Mouse (Mus musculus) hindbrain, postnatal 0 days (tissue): ENCODE results near the gene Kat2a. TPM values are rescaled to one million over a fixed set of nuclear protein-coding genes. Genes with fewer than 3 reads are reported as not detected.

ENCODE experiments used
- ATAC-seq: fragments of 200-750 bp; cut with Nextera tagmentation; 2 replicates; pipeline ENCODE4 v1.8.0; 2017; ENCODE audit warnings: mild to moderate bottlenecking, moderate TSS enrichment, moderate library complexity
- DNase-seq: peaks from one replicate; pipeline ENCODE4 v3.0.0-alpha.2; 2015; ENCODE audit warnings: low spot score
- H3K27ac ChIP-seq: fragments of 300-500 bp; sonication (generic); 2 replicates; pipeline ENCODE4 v1.5.1; 2014; ENCODE audit warnings: mild to moderate bottlenecking
- H3K27me3 ChIP-seq: fragments of 300-500 bp; sonication (generic); 2 replicates; pipeline ENCODE4 v1.6.1; 2014; ENCODE audit warnings: low read length, mixed read lengths; ENCODE audit not compliant: insufficient read depth
- H3K36me3 ChIP-seq: fragments of 300-500 bp; sonication (generic); 2 replicates; pipeline ENCODE4 v1.6.1; 2014; ENCODE audit warnings: low read length, mixed read lengths; ENCODE audit not compliant: insufficient read depth
- H3K4me1 ChIP-seq: fragments of 300-500 bp; sonication (generic); 2 replicates; pipeline ENCODE4 v1.6.1; 2014; ENCODE audit warnings: antibody characterized with exemption, low read length, mixed read lengths; ENCODE audit not compliant: insufficient read depth
- H3K4me2 ChIP-seq: fragments of 300-500 bp; sonication (generic); 2 replicates; pipeline ENCODE4 v1.6.1; 2014; ENCODE audit warnings: low read depth, mild to moderate bottlenecking, low read length, moderate library complexity, mixed read lengths
- H3K4me3 ChIP-seq: fragments of 300-500 bp; sonication (generic); 2 replicates; pipeline ENCODE4 v1.5.1; 2014; ENCODE audit warnings: low read length
- H3K9ac ChIP-seq: fragments of 300-500 bp; sonication (generic); replicated peaks from 2 replicates; pipeline ENCODE4 v1.6.1; 2014; ENCODE audit warnings: mild to moderate bottlenecking, low read length, moderate library complexity, mixed read lengths
- H3K9me3 ChIP-seq: fragments of 300-500 bp; sonication (generic); 2 replicates; pipeline ENCODE4 v1.6.1; 2016; ENCODE audit warnings: low read length, mixed read lengths
- CTCF ChIP-seq: IDR thresholded peaks from 2 replicates; pipeline ENCODE4 v1.5.1; 2016; ENCODE audit warnings: antibody characterized with exemption, control low read depth, low read depth
- WGBS: fragments of 180-500 bp; shearing (Covaris S2); extraction: QIAGEN DNeasy Blood & Tissue Kit; methylation state at CpG from one replicate; pipeline ENCODE4 v1.1.7; 2014; 5-methylcytosine and 5-hydroxymethylcytosine counted together
- polyA plus RNA-seq: library from polyadenylated mRNA; unstranded; fragments of >200 nt; fragmentation: Nextera tagmentation; extraction: Ambion mirVana; gene quantifications from 2 replicates; pipeline ENCODE4 v1.2.1, GENCODE M21; 2015
- total RNA-seq: library from RNA; depleted of rRNA; stranded (reverse); fragments of >200 nt; gene quantifications from 2 replicates; pipeline ENCODE4 v1.2.3, GENCODE M21; 2014; rRNA removed

The Kat2a gene
- 62.6 and 63.3 TPM in 2 replicates for total RNA-seq
- polyA plus RNA-seq = 56.0 and 61.7 TPM in 2 replicates

DNA sequence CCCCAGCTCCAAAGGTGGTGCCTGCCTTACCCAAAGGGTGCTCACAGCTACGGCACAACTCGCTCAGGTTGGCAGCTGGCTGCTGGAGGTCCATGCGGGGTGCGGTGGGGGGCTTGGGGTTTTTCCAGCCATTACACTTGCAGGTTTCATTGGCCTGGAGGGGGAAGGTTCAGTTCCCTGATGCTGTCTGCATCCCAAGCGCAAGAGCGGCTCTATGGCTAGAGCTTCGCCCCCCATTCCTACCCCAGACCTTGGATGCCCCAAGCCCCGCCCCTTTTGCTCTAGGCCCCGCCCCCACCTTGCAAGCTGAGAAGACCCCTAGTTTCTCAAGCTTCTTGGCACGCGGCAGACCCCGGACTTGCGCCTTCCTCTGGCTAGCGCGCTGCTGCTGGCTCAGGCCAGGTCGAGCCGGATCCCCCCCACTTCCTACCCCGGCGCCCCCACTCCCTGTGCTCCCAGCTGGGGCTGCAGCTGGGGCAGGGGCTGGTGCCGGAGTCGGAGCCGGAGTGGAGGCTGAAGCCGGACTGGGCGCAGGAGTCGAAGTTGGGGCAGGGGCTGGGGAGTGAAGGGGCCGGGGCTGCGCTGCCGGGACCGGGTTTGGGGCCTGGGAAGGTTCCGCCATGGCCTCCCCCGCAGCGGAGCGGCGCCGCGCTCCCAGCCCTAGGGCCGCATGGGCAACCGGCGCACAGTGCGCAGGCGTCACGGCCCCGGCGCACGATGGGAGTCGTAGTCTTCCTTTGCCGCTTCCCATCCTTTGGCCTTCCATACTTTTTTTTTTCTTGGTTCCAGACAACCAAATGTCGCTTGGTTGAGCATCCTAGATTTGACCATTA lies at the start of gene Kat2a:
TSS of gene Kat2a (minus strand) at position 683 of the 833 bp plus-strand sequence.
- no peak for TF ChIP-seq CTCF
- Histone ChIP-seq H3K36me3 (peaks cover 43% of the 10 kb centered on the region), H3K4me2 (peak within 1 kb of the TSS; percentile 83), H3K4me3 (peak within 1 kb of the TSS; percentile 99), H3K27me3 (no peaks in the 10 kb centered on the region), H3K4me1 (peaks cover 6% of the 10 kb centered on the region; the same call in 1 of the 2 replicates), H3K27ac (peak within 1 kb of the TSS; percentile 79), H3K9ac (peak within 1 kb of the TSS; percentile 92), H3K9me3 (no peaks in the 10 kb centered on the region)
- DNase-seq = peak; percentile 95
- WGBS = 2% methylated on average over 46 of the region's 48 CpGs
- ATAC-seq = peak; percentile 92

DNA sequence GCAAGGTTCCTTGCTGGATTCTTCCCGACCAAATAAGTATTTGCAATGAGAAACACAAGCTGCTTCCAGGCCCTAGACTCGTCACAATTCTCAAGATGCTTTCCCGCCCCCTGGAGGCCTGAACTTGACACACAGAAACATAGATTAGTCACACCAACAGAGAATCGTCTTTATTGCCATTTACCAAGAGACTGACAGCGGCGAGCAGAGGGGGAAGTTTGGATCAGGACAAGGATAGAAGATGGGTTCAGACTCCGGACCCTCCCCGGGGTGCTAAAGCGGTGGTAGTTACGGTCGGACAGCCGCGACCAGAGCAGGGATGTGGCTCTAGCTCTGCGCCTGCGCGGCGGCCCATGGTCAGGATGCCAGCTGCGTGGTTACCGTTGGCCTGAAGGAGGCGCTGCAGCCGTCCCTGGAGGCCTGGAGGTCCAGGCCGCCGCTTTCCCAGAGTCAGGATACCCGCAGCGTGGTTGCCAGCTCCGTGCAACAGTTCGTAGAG lies 49.3 kb upstream of the Kat2a start:
- H3K9me3 ChIP-seq = no peaks in the 10 kb centered on the region

DNA sequence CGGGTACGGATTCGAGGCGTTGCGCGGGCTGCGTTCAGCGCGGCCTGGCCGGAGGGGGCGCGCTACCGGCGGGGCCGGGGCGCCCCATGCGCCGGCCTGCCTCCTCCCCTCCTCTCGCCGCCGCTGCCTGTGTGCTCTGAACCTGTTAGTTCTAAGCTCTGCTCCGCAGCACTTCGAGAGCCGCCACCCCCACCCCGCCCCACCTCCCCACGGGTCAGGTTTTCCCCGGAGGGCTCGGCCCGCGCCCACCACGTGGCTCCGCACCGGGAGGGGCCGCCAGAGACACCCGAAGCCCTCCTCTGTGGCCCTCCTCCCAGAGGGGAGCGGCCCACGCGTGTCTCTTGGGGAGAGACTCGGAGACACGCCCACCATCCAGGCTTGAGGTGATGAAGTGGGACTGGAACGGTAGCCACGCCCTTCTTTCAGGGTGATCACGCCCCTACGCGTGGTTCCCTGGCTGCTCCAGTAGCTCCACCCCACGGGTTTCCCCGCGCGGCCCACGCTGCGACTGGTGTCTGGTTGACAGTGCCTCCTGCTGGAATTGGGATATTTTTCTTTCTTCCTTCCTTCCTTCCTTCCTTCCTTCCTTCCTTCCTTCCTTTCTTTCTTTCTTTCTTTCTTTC lies 47.5 kb upstream of the Kat2a start, which contains the start of gene Kcnh4:
TSS of gene Kcnh4 (minus strand) at position 332 of the 623 bp plus-strand sequence.
- Histone ChIP-seq H3K9ac (peak within 1 kb of the TSS; percentile 65), H3K36me3 (no peaks in the 10 kb centered on the region), H3K4me1 (peaks cover 6% of the 10 kb centered on the region; the same call in 1 of the 2 replicates), H3K9me3 (no peaks in the 10 kb centered on the region), H3K4me3 (peak within 1 kb of the TSS; percentile 39), H3K27ac (peak within 1 kb of the TSS; percentile 58; the same call in 1 of the 2 replicates), H3K4me2 (peak within 1 kb of the TSS; percentile 65), H3K27me3 (no peaks in the 10 kb centered on the region)
- peak; percentile 90 for DNase-seq
- TF ChIP-seq CTCF = peak; percentile 66
- peak; percentile 74 for ATAC-seq
- under 1% methylated on average over 50 of the region's 51 CpGs for WGBS

More for the DNA sequence above, 49.3 kb upstream of the Kat2a start:
- Histone ChIP-seq H3K4me1 (peaks cover 6% of the 10 kb centered on the region; the same call in 1 of the 2 replicates), H3K4me3 (peak overlapping the region; percentile 34), H3K36me3 (no peaks in the 10 kb centered on the region), H3K9ac (peak overlapping the region; percentile 22; the same call in 1 of the 2 replicates), H3K27me3 (no peaks in the 10 kb centered on the region), H3K4me2 (peak overlapping the region; percentile 54), H3K27ac (peak overlapping the region; percentile 49; the same call in 1 of the 2 replicates)
- peak; percentile 93 for DNase-seq
- peak; percentile 92 for TF ChIP-seq CTCF
- ATAC-seq = peak; percentile 85
- under 1% methylated on average over 27 of the region's 27 CpGs for WGBS

DNA sequence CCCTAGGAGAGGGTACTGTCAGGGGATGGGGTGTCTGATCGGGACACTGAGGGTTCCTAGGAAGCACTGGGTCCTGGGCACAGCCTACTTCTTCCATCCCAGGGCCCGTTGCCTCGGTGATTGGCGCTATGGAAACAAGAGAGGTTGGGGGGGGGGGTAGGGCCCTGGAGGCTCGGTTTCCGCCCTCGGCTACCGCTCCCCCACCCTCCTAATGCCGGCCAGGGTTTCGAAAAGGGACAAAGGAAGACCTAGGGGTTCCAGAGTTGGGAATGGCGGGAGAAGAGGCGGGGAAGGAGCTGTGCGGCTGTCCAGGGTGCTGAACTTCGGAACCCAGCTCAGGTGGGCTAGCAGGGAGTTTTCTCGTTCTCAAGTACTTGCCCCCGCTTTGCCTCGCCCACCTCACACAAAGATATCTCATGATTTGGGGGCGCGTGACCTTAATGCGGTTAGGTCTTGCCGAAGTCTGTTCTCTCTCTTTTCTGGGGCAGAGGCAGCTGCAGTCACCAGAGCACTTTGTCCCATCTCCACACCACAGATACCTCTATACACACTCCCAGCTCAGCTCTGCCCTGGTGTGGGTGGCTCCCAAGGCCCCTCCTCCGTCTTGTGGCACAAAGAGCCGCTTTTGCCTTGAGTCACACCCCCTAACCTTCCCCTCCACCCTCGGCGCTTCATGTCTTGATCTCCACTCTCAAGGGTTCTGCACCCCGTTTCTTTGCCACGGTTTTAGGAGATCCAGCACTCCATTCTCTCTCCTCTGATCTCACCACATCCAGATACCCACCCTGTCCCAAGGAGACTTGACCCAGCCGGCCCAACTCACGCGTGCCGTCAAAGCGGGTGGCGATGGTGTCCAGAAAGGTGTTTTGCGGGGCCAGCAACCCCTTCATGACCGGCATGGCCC lies 46.7 kb upstream of the Kat2a start:
- peak; percentile 20 for DNase-seq
- H3K36me3 ChIP-seq = no peaks in the 10 kb centered on the region
- H3K4me3 ChIP-seq = peak overlapping the region; percentile 39
- ATAC-seq = peak; percentile 35; the same call in 1 of the 2 replicates
- H3K4me2 ChIP-seq = peak overlapping the region; percentile 65
- H3K27ac ChIP-seq = peak overlapping the region; percentile 58; the same call in 1 of the 2 replicates
- peak overlapping the region; percentile 65 for H3K9ac ChIP-seq
- no peaks in the 10 kb centered on the region for H3K27me3 ChIP-seq
- under 1% methylated on average over 35 of the region's 35 CpGs for WGBS
- no peaks in the 10 kb centered on the region for H3K9me3 ChIP-seq
- peaks cover 6% of the 10 kb centered on the region; the same call in 1 of the 2 replicates for H3K4me1 ChIP-seq
- no peak; the same call in 1 of the 2 replicates for TF ChIP-seq CTCF

DNA sequence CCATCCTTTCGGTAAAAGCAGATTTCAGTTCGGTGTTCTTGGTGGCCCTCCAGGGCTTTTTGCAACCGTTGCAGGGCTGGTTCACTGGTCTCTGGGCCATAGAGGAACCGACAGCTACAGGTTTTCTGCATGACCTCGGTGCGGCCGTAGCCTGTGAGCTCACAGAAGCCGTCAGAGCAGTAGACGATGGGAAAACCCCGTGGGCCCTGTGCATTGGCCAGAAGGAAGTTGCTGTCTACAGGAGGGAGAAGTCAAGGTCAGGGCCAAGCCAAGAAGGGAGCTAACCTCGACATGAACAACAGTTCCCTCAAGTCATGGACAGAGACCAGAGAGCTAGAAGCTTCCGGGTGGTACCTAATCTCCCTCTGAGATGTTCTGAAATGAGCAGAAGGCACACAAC lies 45.3 kb upstream of the Kat2a start:
- no peak for ATAC-seq
- H3K4me3 ChIP-seq = no peak overlapping the region
- H3K4me2 ChIP-seq = peak overlapping the region; percentile 65; the same call in 1 of the 2 replicates
- DNase-seq = no peak
- H3K9ac ChIP-seq = no peak overlapping the region
- H3K27ac ChIP-seq = no peak overlapping the region
- no peaks in the 10 kb centered on the region for H3K36me3 ChIP-seq
- TF ChIP-seq CTCF = no peak
- H3K9me3 ChIP-seq = no peaks in the 10 kb centered on the region
- no peaks in the 10 kb centered on the region for H3K27me3 ChIP-seq
- WGBS = 88% methylated on average over 12 of the region's 12 CpGs
- H3K4me1 ChIP-seq = peaks cover 6% of the 10 kb centered on the region; the same call in 1 of the 2 replicates
